Mouse (Mus musculus) embryonic facial prominence, embryonic 12.5 days (tissue): ENCODE measurements around the gene Nrsn2. TPM values are rescaled to one million over a fixed set of nuclear protein-coding genes. Genes with fewer than 3 reads are reported as not detected.
A peak's percentile ranks its signal among the peaks of the same experiment; 100 is the strongest.

Source experiments
- ATAC-seq: fragments of 200-750 bp; cut with Nextera tagmentation; 2 replicates; pipeline ENCODE4 v1.8.0; 2017; ENCODE audit not compliant: insufficient number of reproducible peaks, insufficient read depth, low FRiP score, low TSS enrichment
- H3K27ac ChIP-seq: fragments of 300-500 bp; sonication (generic); 2 replicates; pipeline ENCODE4 v1.5.1; 2016; ENCODE audit warnings: mild to moderate bottlenecking
- H3K27me3 ChIP-seq: fragments of 300-500 bp; sonication (generic); 2 replicates; pipeline ENCODE4 v1.6.1; 2016; ENCODE audit warnings: mild to moderate bottlenecking, moderate library complexity
- H3K36me3 ChIP-seq: fragments of 300-500 bp; sonication (generic); 2 replicates; pipeline ENCODE4 v1.6.1; 2016; ENCODE audit warnings: mild to moderate bottlenecking
- H3K4me1 ChIP-seq: fragments of 300-500 bp; sonication (generic); 2 replicates; pipeline ENCODE4 v1.6.1; 2016
- H3K4me2 ChIP-seq: fragments of 300-500 bp; sonication (generic); replicated peaks from 2 replicates; pipeline ENCODE4 v1.6.1; 2016; ENCODE audit warnings: mild to moderate bottlenecking, moderate library complexity
- H3K4me3 ChIP-seq: fragments of 300-500 bp; sonication (generic); 2 replicates; pipeline ENCODE4 v1.5.1; 2016; ENCODE audit warnings: mild to moderate bottlenecking
- H3K9ac ChIP-seq: fragments of 300-500 bp; sonication (generic); 2 replicates; pipeline ENCODE4 v1.6.1; 2016; ENCODE audit warnings: mild to moderate bottlenecking, moderate library complexity
- H3K9me3 ChIP-seq: fragments of 300-500 bp; sonication (generic); 2 replicates; pipeline ENCODE4 v1.6.1; 2016; ENCODE audit warnings: mild to moderate bottlenecking, moderate library complexity
- WGBS: fragments of 180-500 bp; shearing (Covaris S2); methylation state at CpG from one replicate; pipeline ENCODE4 v1.1.7; 2016; 5-methylcytosine and 5-hydroxymethylcytosine counted together
- polyA plus RNA-seq: library from polyadenylated mRNA; unstranded; fragments of >200 nt; fragmentation: Nextera tagmentation; extraction: Ambion mirVana; gene quantifications from 2 replicates; pipeline ENCODE4 v1.2.1, GENCODE M21; 2016

Gene Nrsn2
- polyA plus RNA-seq, 1 experiment from 2014 or later = 4.3 TPM

GRCm38 (mm10) chr2:152349842-152350540 lies 26.4 kb downstream of the Nrsn2 start:
- Histone ChIP-seq H3K9ac (no peak overlapping the region), H3K27me3 (peaks cover 6% of the 10 kb centered on the region; the same call in 1 of the 2 replicates), H3K4me3 (no peak overlapping the region), H3K27ac (no peak overlapping the region), H3K36me3 (no peaks in the 10 kb centered on the region), H3K4me2 (no peak overlapping the region), H3K9me3 (no peaks in the 10 kb centered on the region), H3K4me1 (no peaks in the 10 kb centered on the region)
- 93% methylated on average over 8 of the region's 8 CpGs for WGBS
- no peak for ATAC-seq

- H3K4me1 ChIP-seq = peaks cover 4% of the 10 kb centered on the region; the same call in 1 of the 2 replicates
- H3K36me3 ChIP-seq = no peaks in the 10 kb centered on the region
- H3K4me3 ChIP-seq = no peak overlapping the region
- H3K9ac ChIP-seq = no peak overlapping the region
- WGBS = 76% methylated on average over 6 of the region's 6 CpGs
- no peak overlapping the region for H3K27ac ChIP-seq
- no peaks in the 10 kb centered on the region for H3K9me3 ChIP-seq
- no peak for ATAC-seq
- H3K4me2 ChIP-seq = no peak overlapping the region
- H3K27me3 ChIP-seq = peaks cover 13% of the 10 kb centered on the region; the same call in 1 of the 2 replicates
These were observed 27.2 kb downstream of the Nrsn2 start for GRCm38 (mm10) chr2:152349205-152349604.

GRCm38 (mm10) chr2:152347722-152348121 lies 28.7 kb downstream of the Nrsn2 start:
- Histone ChIP-seq H3K27ac (no peak overlapping the region), H3K4me1 (peaks cover 4% of the 10 kb centered on the region; the same call in 1 of the 2 replicates), H3K9ac (no peak overlapping the region), H3K9me3 (no peaks in the 10 kb centered on the region), H3K4me3 (no peak overlapping the region), H3K4me2 (no peak overlapping the region), H3K27me3 (peaks cover 20% of the 10 kb centered on the region), H3K36me3 (no peaks in the 10 kb centered on the region)
- 74% methylated on average over 2 of the region's 2 CpGs for WGBS
- ATAC-seq = no peak

- Histone ChIP-seq H3K4me2 (no peak overlapping the region), H3K9me3 (no peaks in the 10 kb centered on the region), H3K4me3 (no peak overlapping the region), H3K27ac (no peak overlapping the region), H3K36me3 (no peaks in the 10 kb centered on the region), H3K4me1 (peaks cover 4% of the 10 kb centered on the region; the same call in 1 of the 2 replicates), H3K9ac (no peak overlapping the region), H3K27me3 (peaks cover 25% of the 10 kb centered on the region)
- no peak for ATAC-seq
- WGBS = 33% methylated on average over 9 of the region's 9 CpGs
These were observed 29.5 kb downstream of the Nrsn2 start for GRCm38 (mm10) chr2:152346776-152347465.

- no peak for ATAC-seq
- H3K9ac ChIP-seq = no peak overlapping the region
These were observed 31.0 kb downstream of the Nrsn2 start for GRCm38 (mm10) chr2:152345393-152345792.

GRCm38 (mm10) chr2:152344909-152345308 lies 31.5 kb downstream of the Nrsn2 start:
- Histone ChIP-seq H3K9me3 (no peaks in the 10 kb centered on the region), H3K4me2 (no peak overlapping the region), H3K4me1 (peaks cover 4% of the 10 kb centered on the region; the same call in 1 of the 2 replicates), H3K27me3 (peaks cover 25% of the 10 kb centered on the region), H3K9ac (no peak overlapping the region), H3K36me3 (no peaks in the 10 kb centered on the region), H3K27ac (no peak overlapping the region), H3K4me3 (no peak overlapping the region)
- no peak for ATAC-seq
- 57% methylated on average over 5 of the region's 5 CpGs for WGBS

More at GRCm38 (mm10) chr2:152345393-152345792, 31.0 kb downstream of the Nrsn2 start:
- Histone ChIP-seq H3K4me1 (peaks cover 4% of the 10 kb centered on the region; the same call in 1 of the 2 replicates), H3K36me3 (no peaks in the 10 kb centered on the region), H3K27me3 (peaks cover 25% of the 10 kb centered on the region), H3K4me3 (no peak overlapping the region), H3K9me3 (no peaks in the 10 kb centered on the region), H3K4me2 (no peak overlapping the region), H3K27ac (no peak overlapping the region)
- WGBS = 58% methylated on average over 6 of the region's 6 CpGs

- 13% methylated on average over 10 of the region's 10 CpGs for WGBS
- H3K9ac ChIP-seq = peak overlapping the region; percentile 58
- ATAC-seq = no peak
These were observed 32.1 kb downstream of the Nrsn2 start for GRCm38 (mm10) chr2:152344361-152344760.

GRCm38 (mm10) chr2:152343329-152344213 lies 32.9 kb downstream of the Nrsn2 start, which contains the start of gene Trib3:
Gene Trib3, minus strand, starts transcription at chr2:152344032.
- Histone ChIP-seq H3K4me2 (peak within 1 kb of the TSS; percentile 91), H3K4me3 (peak within 1 kb of the TSS; percentile 51), H3K27ac (no peak within 1 kb of the TSS), H3K9me3 (no peaks in the 10 kb centered on the region), H3K9ac (peak within 1 kb of the TSS; percentile 58), H3K27me3 (peaks cover 25% of the 10 kb centered on the region), H3K36me3 (no peaks in the 10 kb centered on the region), H3K4me1 (peaks cover 4% of the 10 kb centered on the region; the same call in 1 of the 2 replicates)
- peak; percentile 72 for ATAC-seq
- under 1% methylated on average over 52 of the region's 52 CpGs for WGBS

More at GRCm38 (mm10) chr2:152344361-152344760, 32.1 kb downstream of the Nrsn2 start:
- Histone ChIP-seq H3K9me3 (no peaks in the 10 kb centered on the region), H3K4me1 (peaks cover 4% of the 10 kb centered on the region; the same call in 1 of the 2 replicates), H3K36me3 (no peaks in the 10 kb centered on the region), H3K27ac (no peak overlapping the region), H3K4me3 (peak overlapping the region; percentile 51), H3K27me3 (peaks cover 25% of the 10 kb centered on the region), H3K4me2 (peak overlapping the region; percentile 91)

GRCm38 (mm10) chr2:152339631-152340179 lies 36.7 kb downstream of the Nrsn2 start:
- no peak for ATAC-seq
- H3K9me3 ChIP-seq = no peaks in the 10 kb centered on the region
- H3K36me3 ChIP-seq = no peaks in the 10 kb centered on the region
- peaks cover 16% of the 10 kb centered on the region for H3K27me3 ChIP-seq
- H3K9ac ChIP-seq = no peak overlapping the region
- no peak overlapping the region for H3K4me3 ChIP-seq
- H3K4me1 ChIP-seq = peaks cover 4% of the 10 kb centered on the region; the same call in 1 of the 2 replicates
- WGBS = 87% methylated on average over 22 of the region's 22 CpGs
- H3K27ac ChIP-seq = no peak overlapping the region
- H3K4me2 ChIP-seq = no peak overlapping the region

- WGBS = 73% methylated on average over 13 of the region's 13 CpGs
- Histone ChIP-seq H3K9ac (no peak overlapping the region), H3K9me3 (no peaks in the 10 kb centered on the region), H3K4me3 (no peak overlapping the region), H3K4me1 (no peaks in the 10 kb centered on the region), H3K36me3 (no peaks in the 10 kb centered on the region), H3K27me3 (peaks cover 11% of the 10 kb centered on the region), H3K27ac (no peak overlapping the region), H3K4me2 (no peak overlapping the region)
- ATAC-seq = no peak
These were observed 38.1 kb downstream of the Nrsn2 start for GRCm38 (mm10) chr2:152338319-152338718.
